Mouse (Mus musculus): Measurements from ENCODE around the gene Fbxo44.
"Not testable (repeated sequence)": the region's sequence is repeated elsewhere in the genome, so short reads cannot be mapped to it uniquely, and the experiment has no call there.

Gene Fbxo44

DNA sequence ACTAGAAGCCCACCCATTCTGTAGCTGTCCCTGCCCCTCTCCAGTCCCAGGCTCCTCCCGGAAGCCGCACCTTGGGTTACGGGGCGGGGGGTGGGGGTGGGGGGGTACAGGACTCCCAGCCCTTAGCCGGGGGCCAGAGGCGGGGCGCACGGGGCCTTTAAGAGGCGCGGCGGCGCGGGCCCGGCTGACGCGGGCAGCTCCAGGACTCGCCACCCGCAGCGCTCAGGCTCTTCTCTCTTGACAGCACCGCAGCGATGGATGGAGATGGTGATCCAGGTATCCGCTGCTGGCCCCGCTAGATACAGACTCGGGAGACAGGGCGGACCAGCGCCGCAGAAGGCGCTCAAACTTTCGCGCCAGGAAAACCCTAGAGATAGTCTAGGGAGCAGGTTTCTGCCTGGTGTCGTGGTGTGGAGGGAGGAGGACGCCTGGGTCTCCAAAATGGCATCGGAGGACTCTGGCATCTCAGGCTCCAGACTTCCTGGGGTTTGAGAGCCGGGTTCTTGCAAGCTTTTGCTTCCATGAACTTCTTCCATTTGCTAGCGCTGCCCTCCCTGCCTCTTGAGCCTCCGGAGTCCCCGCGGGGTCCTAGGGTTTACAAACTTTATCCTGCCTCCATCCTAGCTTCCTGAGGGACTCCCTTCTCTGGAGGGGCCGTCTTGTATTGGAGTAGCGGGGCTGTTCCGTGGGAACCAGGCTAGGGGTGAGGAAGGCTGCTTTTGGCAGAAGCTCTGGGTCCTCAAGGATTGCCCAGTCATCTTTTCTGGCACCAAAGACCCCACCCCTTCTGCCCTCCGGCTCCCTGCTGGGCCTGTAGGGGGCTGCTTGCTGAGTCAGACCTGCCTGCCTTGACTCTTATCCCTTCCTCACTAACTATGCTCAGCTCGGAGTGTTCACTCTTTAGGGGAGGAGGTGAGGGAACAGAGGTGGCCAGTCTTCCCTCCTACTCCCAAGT, at the start of gene Fbxo44, which contains the start of gene Fbxo2:
Fbxo44 (minus strand) TSS at position 47 of the 955 bp plus-strand sequence.
Fbxo2 (plus strand) TSS at position 186 of the 955 bp plus-strand sequence.
- DNase-seq (ENCODE audit: low read depth, low spot score) = no peak

DNA sequence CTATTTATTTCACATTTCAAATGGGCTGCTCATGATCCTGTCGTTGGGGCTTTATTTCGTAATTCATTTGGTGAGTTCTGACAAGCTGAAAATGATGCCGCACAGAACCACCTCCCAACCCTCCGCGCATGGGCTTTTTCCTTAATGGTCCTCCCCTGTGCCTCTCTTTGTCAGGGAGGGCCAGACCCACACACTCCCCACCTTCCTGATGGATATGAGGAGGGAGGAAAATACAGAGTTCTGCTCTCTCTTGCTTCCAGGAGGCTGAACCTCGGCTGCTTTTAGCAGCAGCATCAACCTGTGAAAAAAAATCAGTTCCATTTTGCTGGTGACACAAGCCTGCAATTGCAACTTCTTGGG, 44.6 kb upstream of the Fbxo44 start:
- no peak for DNase-seq (ENCODE audit: low read depth, low spot score)

DNA sequence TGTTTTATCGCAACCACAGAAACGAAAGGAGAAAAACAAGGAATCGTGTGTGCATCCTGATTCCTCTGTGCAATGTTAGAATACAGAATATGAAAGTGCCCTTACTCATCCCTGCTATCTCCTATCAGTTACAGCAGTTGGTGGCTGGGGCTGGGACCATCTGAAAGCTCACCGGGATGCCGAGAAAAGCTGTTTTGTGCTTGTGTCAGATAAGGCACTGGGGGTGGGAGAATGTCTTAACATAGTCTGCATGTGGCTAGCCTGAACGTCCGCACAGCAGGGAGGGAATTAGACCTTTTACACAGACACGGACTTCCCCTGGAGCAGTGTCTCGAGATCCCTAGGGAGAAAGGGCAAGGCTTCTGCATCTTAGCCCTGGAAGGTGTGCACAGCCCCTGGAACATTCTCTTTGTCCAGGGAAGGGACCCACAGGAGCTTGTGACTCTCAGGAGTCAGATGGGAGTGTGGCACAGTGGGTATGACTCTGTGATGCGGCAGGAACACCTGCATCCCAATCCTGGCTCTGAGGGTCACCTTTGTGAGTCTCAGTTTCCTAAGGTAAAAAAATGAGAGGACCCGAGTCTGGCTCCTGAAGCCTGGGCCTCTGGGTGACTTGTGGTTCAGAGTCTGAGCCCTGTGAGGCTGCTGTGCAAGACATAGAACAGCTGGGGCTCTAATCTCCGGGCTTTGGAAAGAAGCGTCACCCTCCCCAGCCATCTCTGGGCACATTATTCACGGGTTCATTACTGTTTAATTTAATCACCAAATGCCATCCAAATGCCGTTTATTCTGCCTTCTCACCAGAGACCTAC, 44.0 kb upstream of the Fbxo44 start:
- DNase-seq (ENCODE audit: low read depth, low spot score) = no peak

DNA sequence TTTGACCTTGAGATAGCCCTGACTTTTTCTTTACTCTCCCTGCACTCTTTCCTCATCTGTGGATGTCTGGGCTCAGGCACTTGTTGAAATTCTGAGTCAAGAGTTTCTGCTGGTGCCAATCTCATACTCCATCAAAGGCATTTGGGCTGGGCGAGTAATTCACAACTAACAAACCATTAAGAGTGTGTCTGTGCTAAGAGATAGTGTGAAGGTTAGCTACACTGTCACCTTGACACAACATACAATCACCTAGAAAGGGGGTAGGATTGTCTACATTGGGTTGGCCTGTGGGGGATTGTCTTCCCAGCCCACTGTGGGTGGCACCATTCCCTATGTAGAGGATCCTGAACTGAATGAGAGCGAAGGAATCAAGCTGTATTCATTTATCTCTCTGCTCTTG, 43.3 kb upstream of the Fbxo44 start:
- DNase-seq (ENCODE audit: low read depth, low spot score) = no peak

DNA sequence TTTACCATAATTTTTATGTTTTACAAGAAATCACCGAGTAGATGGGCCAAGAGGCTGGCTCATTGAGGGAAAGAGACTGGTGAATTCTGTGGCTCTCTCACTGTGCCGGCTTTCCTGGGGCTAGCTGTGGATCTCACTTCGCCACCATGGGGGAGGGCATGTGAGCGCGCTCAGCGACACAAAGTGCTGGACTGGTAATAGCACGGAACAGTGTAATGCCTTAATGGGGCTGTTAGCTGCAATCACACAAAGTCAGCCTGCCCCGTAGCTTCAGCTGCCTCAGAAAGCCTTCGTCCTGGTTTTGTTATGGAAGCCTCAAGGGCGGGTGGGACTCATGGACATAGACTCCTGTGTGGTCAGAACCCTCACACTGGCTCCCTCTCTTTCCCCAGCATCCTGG, 38.4 kb upstream of the Fbxo44 start:
- no peak for DNase-seq (ENCODE audit: low read depth, low spot score)

DNA sequence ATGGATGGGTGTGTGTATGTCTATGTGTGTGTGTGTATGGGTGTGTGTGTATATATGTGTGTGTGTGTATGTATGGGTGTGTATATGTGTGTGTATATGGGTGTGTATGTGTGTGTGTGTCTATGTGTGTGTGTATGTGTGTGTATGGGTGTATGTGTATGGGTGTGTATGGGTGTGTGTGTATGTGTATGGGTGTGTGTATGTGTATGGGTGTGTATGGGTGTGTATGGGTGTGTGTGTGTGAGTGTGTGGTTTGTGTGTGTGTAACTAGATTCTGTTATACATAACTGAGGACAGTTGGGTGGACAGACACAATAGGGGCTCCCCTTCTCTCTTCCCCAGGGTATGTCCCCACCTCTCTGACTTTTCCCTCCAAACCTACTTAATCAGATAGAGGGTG, 34.1 kb upstream of the Fbxo44 start:
- no peak for DNase-seq (ENCODE audit: low read depth, low spot score)

DNA sequence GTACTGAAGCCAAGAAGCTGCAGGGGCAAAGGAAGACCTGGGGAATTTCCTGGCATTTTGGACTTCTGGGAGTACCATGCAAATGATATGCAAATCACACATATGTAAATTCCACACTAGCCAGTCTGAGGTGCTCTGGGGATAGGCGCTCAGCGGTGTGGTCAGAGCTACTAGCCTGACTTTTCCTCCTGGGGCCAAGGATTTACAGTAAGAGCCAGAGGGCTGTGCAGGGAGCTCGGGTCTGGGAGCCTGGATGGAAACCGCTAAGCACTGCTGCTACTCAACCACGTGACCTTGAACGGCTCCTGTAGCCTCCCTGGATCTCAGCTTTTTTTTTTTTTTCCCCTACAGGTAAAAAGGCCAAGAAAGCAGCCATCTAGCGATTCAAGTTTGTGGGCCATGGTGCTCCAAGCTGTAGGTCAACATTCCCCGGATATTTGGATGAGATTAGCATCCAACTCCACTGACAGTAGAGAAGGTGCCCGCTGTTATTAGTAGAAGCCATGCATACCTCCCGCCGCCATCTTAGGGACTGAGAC, 32.5 kb upstream of the Fbxo44 start:
- peak; percentile 50 for DNase-seq (ENCODE audit: low read depth, low spot score)

DNA sequence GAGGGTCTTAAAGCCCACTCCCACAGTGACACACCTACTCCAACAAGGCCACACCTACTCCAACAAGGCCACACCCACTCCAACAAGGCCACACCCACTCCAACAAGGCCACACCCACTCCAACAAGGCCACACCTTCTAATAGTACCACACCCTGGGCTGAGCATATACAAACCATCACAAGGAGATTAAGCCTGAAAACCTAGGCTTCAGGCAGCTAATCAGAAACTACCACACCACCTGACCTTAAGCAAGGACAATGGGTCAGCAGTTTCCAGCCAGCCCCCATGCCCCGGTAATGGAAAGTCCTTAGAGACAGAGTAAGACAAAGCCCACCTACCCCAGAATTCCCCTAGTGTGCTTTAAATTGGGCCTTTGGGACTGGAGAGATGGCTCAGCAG, 28.5 kb upstream of the Fbxo44 start:
- not testable (repeated sequence) for DNase-seq (ENCODE audit: low read depth, low spot score)

DNA sequence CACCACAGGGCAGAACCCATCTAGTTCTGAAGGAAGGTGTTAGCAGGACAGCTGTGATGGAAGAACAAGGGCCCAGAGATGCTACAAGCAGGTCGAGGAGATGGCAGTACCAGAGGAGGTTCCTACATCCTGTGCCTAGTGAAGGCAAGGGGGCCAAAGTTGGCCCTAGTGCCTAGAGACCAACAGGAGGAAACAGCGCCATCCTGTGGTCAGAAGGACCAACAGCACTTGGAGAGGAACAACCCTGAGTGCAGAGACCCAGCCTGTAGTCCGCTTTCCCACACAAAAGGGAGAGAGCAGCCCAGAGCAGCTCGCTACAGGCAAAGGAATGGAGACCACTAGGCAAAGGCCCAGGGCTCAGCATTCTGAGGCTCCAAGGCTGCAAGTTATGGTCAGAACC, 25.5 kb upstream of the Fbxo44 start:
- DNase-seq (ENCODE audit: low read depth, low spot score) = no peak

DNA sequence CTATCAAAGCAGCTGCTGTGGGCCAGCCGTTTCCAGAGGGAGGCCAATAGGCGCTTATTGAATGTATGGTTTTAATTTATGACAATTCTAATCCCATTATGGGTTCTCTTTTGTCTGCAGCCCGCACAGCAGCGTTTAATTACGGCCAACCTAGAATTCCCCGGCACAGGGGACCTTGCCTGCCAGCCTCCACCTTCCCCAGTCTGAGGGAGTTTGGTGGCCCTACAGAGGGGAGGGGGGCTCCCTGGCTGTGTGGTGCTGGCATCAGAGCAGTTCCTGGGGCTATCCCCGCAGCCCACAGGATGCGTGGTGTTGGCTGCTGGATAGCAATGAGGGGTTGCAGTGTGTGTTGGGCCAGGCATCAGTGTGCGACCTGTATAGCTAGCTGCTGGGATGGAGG, 24.3 kb upstream of the Fbxo44 start:
- DNase-seq (ENCODE audit: low read depth, low spot score) = no peak

DNA sequence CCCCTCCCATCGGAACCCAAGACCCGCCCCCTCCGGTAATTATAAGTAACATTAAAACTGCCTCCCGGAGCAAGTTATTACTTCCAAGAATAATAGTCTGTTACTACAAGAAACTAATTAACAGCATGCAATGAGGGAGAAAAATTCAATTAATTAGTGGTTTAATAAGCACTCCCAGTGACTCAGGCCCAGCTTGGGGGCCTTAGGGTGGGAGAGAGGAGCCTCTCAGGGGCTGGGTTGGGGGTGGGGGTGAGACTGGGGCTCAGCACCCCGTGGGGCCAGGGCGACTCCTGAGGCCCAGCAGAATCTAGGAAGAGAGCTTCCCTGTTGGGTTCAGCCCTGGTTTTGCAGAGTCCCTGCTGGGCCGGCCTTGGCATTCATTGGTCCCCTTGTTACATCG, 22.1 kb upstream of the Fbxo44 start:
- no peak for DNase-seq (ENCODE audit: low read depth, low spot score)

DNA sequence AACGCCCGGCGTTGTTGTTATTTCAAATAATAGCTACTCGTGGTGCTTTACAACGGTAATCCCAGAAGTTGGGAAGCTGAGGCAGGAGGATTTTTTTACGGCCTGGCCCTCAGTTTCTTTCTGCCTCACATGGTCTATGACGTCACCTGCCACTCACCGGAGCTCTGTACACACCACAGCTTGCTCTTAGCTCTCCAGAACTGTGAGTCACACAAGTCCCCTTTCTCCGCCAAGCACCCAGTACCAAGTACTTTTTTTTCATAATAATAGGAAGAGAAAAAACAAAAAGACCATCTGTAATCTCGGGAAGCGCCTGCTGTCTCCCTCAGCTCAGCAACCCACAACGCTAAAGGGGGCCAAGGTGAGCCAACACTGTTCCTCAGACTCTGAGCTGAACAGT, 21.2 kb upstream of the Fbxo44 start:
- no peak for DNase-seq (ENCODE audit: low read depth, low spot score)

DNA sequence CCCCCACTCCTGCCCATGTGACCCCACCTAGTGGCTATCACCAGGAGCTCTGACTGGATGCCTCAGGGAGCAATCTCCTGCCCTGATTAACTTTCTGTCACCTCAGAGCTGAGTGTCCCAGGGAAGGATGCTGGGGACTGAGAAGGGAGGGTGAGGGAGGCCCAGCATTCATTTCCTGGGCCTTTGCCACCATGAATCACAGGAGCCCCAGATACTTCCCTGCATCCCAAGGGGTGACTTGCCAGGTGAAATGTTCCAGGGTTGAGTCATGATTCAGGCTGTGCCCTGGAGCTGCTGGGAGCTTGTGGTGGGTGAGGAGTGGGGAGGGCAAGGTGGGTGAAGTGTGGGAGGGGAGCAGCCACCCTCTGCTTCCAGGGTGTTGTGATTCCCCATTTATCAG, 17.4 kb upstream of the Fbxo44 start:
- no peak for DNase-seq (ENCODE audit: low read depth, low spot score)

DNA sequence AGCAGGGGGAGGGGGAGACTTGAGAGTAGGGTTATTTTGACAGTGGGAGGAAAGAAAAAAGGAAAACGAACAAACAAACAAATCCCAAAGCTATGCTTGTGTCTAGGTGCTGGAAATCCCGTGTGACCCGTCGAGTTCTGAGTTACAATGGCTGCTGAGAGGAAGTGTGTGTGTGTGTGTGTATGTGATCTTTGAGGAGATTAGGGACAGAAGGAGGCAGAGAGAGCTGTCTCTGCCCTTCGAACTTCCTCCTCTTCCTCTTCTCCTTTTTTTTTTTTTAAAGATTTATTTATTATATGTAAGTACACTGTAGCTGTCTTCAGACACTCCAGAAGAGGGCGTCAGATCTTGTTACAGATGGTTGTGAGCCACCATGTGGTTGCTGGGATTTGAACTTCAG, 16.3 kb upstream of the Fbxo44 start:
- DNase-seq (ENCODE audit: low read depth, low spot score) = not testable (repeated sequence)

DNA sequence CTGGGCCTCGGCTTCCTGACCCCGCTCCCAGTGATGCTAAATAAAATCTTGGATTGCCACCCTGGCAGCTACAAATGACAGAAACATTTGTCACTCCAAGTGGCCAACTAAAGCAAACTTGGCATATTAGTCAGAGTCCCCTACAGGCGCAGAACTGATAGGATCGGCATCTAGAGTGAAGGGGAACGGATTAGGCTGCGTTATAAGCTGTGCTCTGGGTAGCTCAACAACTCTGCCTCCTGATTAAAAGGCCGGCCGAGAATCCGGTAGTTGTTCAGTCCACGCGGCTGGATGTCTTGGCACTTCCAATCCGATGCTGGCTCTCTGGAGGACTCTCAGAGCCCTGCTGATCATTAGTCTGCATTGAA, 14.2 kb upstream of the Fbxo44 start:
- DNase-seq (ENCODE audit: low read depth, low spot score) = no peak

DNA sequence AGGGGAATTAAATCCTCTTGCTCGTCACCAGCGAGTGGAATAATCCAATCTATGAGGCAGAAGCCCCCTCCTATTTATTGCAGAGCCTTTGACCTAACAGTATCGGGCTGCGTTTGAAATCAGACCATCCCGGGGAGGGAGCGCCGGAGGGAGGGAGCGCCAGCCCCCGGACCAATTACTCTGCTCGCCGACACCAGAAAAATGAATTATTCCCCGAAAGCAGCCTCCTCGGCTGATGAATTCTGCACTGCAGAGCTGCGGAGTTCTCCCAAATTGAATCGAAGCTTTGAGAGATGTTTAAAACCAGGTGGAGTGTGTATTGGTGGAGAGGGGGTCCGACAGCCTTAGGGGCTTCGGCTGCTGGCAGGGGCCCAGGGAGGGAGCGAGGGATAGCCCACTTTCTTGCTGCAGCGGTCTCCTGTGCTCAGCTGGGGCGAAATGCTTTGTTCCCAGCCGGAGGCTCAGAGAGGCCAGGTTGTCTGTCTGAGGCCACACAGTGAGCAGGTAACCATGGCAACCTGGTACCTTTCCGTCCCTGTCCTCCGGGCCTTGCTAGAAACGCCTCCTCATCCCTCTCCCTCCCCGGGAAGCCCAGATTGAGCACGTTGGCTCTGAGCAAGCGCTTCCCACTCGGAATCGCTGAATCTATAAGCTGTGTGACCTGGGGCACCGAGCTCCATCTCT, 13.7 kb upstream of the Fbxo44 start:
- no peak for DNase-seq (ENCODE audit: low read depth, low spot score)

DNA sequence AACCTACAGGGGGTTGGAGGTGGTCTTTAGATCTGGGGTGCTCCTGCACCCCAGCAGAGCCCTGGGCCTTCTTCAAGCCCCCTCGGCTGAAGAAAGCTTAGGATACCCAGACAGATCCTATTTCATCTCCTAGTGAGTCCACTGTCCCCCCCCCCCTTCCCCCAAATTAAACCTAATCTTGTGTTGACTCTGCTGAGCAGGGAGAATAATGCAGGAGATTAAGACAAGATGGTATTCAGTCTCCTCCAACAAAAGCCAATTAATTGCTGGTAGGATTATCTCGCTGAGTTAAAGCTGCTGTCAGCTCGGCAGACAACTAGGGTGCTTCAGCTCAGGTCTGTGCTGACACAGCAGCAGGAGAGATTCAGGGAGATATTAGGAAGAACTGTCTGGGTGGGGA, 11.0 kb upstream of the Fbxo44 start:
- no peak for DNase-seq (ENCODE audit: low read depth, low spot score)

DNA sequence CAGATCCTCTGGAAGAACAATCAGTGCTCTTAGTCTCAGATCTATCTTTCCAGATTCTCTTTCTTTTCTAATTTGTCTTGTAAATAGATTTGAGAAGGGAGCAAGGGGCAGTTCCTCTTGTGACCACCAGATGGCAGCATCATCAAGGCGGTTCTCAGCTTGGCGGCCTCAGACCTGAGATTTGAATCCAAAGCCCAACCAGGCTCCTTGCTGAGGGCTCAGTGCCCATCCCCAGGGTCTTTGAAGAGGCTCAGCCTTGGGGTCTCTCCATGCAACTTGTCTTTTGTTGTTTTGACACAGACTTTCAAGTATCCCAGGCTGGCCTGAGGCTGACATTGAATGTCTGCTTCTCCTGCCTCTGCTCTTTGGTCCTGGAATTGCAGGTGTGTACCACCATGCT, 10.6 kb upstream of the Fbxo44 start:
- DNase-seq (ENCODE audit: low read depth, low spot score) = no peak

DNA sequence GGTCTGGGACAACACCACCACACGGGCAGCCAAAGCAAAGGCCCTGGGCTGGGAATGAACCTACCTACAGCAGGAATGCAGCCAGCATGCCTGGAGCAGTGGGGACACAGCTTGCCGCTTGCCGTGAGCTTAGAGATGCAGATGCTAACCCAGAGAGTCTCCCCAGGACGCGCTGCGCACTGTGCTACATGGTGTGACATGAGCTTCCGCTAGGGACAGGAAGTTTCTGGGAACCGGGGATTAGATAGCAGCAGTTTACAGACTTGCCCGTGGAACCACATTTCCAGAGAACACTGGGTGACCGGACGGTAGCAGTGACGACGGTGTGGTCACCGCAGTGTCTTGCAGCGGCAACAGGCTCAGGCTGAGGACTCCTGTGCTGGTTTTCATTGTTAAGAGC, 9.3 kb upstream of the Fbxo44 start:
- DNase-seq (ENCODE audit: low read depth, low spot score) = no peak

DNA sequence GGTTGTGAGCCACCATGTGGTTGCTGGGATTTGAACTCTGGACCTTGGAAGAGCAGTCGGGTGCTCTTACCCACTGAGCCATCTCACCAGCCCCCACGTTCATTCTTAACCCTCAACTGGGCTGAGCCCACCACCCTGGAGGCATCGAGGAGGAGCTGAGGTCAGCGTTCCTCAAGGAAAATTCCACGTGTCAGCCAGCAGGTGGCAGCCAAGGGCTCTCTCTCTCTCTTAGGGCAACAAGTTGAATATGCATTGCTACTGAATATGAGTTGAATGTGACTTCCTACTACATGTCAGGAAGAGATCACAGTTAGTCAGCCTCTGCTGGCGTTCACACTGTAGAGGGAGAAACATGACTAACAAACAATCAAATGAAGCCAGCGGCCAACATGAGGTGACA, 8.0 kb upstream of the Fbxo44 start:
- DNase-seq (ENCODE audit: low read depth, low spot score) = no peak

DNA sequence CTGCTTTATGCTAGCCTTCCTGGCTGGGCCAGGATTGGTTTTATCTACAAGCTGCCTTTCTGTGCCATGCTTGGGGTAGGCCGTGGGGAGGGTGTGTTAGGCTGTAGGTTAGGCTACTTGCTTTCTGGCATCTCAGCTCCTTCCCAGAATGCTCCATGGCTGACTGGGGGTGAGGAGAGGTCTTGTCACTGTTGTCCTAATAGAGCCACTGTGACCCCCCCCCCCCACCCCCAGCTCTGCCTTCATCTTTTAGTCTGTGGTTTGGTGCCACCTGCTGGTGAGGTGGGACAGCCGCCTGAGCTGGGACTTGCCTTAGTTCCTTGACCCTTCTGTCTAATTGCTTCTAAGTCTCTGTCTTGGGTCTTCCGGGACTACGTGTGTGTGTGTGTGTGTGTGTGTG, 6.7 kb upstream of the Fbxo44 start:
- DNase-seq (ENCODE audit: low read depth, low spot score) = no peak

DNA sequence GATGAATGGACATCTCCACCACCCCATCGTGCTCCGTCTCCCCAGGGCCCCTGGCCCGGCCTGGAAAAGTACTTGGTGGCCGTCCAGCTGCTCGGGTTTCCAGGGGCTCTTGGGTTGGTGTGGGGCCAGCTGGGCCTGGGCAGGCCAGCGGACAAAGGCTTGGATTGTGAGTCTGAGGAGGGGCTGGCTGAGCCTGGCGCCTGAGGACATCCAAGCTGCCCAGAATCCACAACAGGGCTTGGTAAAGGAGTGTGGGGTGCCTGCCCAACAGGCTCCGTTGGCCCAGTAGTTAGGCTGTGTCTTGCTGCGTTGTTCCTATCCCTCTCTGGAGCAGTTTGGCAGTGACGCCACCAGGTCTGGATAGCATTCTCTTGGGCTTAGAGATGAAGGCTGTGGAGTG, 6.1 kb upstream of the Fbxo44 start:
- no peak for DNase-seq (ENCODE audit: low read depth, low spot score)
